Mouse (Mus musculus): ENCODE results near the gene Aagab. TPM values are rescaled to one million over a fixed set of nuclear protein-coding genes. Genes with fewer than 3 reads are reported as not detected.

Gene Aagab
- total RNA-seq, 2 experiments from 2014 or later: 45.0 to 48.9 TPM

DNA sequence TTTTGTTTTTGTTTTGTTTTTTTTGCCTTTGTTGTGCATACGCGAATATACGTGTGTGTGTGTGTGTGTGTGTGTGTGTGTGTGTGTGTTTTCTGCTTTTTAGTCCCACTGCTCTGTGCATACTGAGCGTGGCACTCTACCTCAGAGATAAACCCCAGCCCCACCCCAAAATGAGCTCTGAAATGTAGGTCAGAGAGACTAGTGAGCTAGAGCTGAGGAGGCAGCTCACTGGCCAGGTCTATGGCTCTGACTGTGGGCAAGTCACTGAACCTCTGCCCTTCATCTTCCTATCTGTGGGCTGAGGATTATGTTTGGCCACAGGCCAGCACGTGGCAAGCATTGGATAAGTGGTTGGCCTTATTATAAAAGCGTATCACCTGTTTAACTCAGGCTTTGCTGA lies 1.4 kb downstream of the Aagab start:
- no peak for DNase-seq (ENCODE audit: low spot score in 2 of 2)

DNA sequence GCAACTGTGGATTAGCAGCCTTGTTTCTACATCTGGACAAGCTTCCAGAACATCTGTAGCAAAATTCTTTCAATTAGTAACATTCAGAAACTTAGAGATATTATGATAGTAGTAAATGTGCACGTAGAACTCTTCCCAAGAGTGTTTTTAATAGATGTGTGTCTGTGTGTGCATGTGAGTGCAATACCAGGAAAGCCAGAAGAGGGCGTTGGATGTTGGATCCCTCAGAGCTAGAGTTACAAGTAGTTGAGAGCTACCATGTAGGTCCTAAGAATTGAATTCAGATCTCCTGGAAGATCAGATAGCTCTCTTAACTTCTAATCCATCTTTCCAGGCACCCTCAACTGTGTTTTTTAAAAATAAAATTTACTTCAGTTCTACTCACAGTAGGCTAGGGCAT lies 4.1 kb downstream of the Aagab start:
- no peak for DNase-seq (ENCODE audit: low spot score in 2 of 2)

DNA sequence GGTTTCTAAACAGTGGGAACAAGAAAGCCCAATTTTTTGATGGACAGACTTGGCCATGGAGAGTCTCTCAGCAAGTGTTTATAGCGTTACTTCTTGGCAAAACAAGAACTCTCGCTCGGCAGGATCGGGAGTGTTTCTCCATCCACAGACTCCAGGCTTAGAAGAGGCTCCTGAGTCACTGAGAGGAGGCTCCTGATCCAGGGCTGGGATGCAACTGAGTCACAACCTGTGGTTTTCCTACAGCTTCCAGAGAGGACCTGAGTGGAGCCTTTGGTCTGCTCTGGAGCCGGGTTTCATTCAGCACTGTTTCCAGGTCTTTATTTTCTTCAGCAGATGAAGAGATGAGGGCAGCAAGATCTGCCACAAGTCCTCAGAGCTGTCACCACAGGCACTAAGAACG lies 5.5 kb downstream of the Aagab start:
- no peak for DNase-seq (ENCODE audit: low spot score in 2 of 2)

DNA sequence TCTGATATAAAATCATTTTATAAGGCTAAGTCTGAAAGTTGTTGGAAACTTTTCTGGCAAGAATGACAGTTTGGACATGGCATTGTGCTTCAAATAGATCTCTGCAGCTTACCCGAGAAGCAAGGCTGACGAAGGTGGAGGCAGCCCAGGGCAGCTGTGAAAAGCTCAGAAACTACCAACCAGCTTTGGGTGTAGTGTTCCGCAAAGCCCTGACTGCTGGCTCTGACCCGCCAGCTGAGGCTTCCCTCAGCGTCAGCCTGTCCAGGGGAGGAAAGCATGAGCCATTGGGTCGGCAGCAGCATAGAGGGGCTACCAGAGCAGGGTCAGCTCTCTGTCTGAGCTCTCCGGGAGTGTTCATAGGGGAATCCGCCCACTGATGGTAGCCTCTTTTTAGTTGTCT lies 6.8 kb downstream of the Aagab start:
- no peak for DNase-seq (ENCODE audit: low spot score in 2 of 2)

DNA sequence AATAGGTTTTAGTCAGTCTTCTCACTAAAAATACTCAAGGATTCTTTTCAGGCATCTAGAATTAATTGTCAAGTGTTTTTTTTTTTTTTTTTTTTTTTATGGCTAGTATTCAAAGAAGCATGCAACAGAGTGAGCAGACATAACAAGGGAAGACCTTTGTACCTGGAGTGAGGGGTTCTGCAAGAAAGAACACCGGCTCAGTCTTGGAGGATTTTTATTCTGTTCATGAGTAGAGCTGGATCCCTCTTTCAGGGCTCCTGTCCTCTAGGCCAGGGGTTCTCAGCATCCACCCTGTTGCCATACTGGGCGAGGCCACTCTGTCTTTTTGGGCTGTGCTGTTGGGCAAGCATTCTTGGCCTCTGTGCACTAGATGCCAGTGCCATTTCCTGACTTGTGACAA lies 7.3 kb downstream of the Aagab start:
- no peak for DNase-seq (ENCODE audit: low spot score in 2 of 2)

DNA sequence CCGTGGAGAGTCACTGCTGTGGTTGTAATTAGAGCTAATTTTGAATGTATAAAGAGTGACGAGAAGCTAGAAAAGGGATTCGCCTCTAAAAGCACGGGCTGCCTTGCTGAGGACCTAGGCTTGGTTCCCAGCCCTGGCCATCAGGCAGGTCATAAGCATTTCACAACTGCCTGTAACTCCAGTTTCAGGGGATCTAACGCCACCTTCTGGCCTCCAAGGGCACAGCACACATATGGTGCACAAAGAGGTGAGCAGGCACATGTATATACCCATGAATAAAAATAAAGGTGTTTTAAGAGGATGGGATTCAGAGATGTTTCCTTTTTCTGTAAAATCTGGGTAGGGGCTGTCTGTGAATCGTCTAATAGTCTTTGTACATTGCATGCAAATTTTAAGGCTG lies 7.8 kb downstream of the Aagab start:
- no peak for DNase-seq (ENCODE audit: low spot score in 2 of 2)

DNA sequence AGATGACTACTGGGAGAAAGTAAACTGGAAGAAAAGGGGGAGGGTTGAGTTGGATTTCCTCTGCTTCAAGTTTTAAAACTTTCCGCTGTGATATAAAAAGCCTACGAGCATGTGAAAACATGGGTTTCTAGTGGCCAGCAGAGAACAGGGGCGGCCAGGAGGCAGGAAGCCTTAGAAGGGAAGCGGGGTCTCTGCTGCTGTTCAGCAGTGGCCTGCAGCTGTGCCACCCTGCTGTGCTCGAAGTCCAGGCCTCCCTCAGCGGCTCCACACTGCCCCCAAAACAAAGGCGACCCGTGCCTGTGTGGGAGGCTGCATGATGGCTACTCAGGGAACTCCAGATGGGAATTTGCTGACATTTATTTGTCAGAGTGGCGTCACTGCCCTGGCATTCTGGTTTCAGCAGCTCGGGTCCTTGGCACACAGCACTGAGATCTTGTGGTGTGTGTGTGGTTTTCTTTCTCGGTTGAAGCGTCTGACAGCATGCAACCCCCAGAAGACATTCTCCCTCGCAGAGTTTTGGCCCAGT lies 8.4 kb downstream of the Aagab start:
- peak in 1 of 2 experiments; percentile 47 for DNase-seq (ENCODE audit: low spot score in 2 of 2)

DNA sequence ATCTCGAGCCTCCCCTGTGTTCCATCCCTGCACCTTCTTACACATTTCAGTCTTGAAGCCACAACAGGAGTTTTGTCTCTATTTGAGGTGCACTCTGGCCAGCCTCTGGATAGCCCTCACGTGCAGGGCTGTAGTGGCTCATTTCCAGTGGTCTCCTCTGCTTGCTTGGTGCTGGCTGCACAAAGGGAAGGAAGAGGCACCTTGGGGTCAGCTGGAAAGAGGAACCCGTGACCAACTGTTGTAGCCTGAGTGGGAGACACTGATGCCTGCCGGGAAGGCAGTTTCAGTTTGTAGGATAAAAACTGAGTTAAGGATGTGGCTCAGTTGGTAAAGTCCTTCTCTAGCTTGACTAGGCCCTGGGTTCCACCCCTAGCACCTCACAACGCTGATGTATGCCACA lies 9.5 kb downstream of the Aagab start:
- no peak for DNase-seq (ENCODE audit: low spot score in 2 of 2)

DNA sequence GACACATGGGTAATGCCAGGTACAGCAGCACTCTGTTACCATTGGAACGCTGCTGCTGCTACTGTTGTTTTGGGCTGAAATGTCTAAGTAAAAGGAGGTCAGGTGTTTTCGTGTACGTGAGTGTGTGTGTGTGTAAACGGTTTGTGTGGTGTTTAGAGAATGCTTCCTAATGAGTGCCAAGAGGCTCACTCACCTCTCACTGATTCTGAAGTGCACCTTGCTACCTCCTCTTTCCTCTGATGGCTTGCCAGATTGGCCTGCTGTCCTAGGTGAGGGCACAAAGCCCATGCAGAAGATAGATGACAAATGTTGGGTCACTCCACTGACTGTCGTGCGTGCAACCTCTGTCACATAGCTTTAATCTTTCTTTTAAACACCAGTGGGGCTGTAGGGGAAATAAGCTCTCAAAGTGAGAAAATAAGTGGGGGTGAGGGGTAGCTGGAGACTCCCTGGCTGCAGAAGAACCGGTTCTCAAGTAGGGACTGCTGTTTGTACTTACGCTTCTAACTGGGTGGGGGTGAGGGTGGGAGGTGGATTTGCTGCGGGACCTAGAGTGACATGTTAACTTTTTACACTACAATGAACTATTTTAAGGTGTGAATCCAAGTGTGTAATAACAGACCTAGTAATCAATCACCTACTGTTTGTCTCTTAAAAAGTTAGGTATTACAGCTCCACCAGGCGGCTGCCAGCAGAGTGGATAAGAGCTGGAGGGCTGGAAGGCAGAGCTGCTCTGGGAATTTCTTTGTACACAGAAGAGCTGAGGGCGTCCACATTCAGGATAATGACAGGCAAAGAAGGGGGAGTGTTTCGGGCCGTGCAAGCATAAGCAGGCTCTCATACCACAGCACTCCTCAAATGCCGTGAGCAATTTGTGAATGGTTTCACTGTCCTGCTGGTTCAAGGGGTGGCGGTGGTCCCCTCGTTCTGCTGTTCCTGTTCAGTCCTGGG lies 10.4 kb downstream of the Aagab start:
- no peak for DNase-seq (ENCODE audit: low spot score in 2 of 2)

DNA sequence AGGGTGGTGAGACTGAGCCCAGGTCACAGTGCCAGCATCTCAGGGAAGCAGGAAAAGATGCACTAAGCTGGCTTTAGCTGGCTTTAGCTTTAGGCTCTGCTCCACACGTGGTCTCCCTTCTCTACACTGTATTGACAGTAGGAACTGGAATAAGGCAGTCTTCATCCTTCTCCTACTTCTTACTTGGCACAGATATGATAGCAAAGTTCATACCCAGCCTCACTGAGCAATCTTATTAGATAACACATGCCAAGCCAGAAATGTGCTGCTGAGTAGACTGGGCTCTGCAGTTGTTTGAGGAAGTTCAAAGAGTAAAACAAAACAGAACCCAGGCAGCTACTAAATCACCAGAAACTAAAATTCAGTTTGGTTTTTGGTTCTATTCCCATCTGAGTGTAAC lies 11.1 kb downstream of the Aagab start:
- DNase-seq (ENCODE audit: low spot score in 2 of 2): no peak

DNA sequence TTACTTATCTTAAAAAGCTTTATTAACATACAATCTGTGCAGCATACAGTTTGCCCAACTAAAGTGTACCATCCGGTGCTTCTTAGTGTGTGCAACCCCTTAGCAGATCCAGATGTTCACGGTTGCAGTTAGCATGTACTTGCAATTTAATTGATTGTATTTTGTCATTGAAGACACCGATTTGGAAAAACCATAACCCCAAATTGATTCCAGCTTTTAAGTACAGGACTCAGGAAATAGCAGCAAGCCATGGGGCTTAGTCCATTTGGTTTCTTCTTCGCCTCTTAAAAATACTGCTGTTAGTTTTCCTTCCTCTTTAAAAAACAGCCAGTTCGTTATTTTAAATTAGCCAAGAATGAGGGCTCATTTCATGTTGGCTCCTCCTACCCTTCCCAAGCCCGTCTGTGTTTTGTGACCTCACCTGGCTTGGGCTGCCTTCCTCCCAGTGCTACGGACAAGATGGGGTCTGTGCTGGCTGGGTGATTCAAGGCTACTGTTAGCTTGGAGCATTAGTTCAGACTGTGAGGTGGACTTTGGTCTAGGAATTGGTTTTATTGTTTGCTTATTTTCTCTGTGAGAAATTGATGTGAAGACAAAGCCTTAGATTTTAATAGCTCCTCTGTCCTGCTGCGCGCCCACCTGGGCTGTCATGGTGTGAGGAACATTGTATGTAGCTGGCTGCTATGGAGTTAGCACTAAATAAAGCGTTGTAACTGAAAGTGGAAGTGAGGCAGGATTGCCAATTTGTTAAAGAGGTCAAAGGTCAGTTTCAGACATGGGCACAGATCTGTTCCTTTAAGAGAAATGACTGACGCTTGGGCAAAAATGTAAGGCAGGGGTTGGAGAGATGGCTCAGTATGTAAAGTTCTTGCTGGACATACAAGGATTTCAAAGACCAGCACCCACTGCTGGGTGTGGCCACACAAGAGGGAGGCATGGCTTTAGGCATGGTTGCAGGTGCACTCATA lies 11.8 kb downstream of the Aagab start:
- DNase-seq (ENCODE audit: low spot score in 2 of 2): no peak

DNA sequence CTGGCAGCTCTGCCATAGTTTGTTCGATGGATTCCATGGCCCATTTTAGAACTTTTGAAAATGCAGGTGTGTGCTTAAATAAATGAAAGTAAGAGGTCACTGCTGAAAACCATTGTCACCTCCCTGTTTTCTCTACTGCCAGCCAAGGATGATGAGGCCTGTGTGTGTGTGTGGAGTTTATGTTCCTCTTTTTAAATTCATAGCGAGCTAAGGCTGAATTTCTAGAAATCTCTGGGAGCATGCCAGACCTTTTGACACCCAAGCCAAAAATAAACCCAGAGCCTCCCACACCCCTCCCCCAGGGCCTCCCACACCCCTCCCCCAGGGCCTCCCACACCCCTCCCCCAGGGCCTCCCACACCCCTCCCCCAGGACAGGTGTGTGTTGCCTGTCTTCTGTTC lies 15.5 kb downstream of the Aagab start:
- DNase-seq (ENCODE audit: low spot score in 2 of 2): no peak

DNA sequence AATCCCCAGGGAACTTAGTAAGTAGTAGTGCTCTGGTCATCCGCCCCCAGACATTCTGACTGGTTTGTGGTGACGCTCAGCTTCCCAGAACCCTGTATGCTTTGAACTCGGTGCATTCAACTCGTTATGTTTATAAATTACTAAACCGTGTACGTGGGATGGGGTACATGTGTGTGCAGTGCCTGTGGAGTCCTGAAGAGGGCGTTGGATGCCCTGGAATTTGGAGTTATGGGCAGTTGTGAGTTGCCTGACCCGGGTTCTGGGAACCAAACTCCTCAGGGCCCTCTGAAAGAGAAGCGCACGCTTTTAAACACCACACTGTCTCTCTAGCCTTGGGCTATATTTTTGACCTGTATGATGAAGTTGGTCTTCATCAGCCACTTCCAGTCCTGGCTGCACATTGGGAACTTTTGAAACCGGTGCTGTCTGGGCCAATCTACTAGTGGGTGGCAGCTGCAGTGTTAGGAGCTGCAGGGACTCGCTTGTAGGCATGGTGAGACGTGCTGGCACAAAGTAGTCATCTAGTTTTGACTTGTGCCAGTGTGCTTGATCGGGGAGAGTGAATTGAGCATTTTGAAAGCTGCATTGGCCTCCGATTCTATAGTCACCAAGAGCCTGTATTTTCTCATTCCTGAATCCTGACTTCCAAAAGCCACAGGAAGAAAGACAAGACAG lies 21.6 kb downstream of the Aagab start:
- no peak for DNase-seq (ENCODE audit: low spot score in 2 of 2)

DNA sequence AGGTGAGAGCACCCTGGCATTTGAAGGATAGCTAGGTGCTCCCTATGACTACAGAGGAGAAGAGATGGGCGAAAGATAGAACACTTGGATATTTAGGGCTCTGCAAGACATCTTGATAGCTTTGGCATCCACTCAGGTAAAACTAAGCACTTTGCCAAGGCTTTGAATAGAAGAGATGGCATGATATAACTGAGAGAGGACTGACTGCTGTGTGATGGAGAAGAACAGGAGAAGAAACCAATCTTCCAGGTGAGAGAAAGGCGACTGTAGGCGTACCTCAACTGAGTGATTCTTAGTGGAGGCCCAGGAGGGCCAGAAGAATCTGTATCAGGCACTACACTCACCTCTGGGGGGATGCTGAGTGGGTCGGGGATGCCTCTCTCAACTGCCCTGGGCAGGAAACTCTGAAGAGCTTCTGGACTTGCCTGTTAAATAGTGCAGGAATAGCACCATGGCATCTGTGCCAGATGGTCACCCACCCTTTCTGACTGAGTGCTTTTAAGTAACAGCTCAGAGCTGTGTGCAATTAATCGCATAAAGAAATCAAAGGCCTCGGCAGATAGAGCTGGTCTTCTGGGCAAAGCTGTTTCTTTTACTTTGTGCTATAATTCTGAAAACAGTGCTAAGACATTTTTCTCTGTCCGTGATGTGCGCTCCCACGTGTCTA lies 22.8 kb downstream of the Aagab start:
- DNase-seq (ENCODE audit: low spot score in 2 of 2): no peak

DNA sequence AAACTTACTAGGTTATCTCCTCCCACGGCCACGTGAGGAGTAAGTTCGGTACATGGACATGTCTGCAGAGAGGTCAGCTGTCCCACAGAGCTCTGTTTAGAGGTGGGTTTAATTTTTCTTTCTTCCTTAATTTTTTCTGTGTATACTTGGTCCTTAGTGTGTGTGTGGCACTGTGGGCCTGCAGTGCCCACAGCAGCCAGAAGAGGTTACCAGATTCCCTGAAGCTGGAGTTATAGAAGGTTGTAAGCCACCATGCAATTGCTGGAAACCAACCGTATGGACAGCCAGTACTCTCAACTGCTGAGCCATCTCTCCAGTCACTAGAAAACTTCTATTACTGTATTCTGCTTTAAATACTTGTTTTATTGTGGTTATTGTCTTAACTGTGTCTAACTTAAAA lies 29.6 kb downstream of the Aagab start:
- DNase-seq (ENCODE audit: low spot score in 2 of 2): no peak

DNA sequence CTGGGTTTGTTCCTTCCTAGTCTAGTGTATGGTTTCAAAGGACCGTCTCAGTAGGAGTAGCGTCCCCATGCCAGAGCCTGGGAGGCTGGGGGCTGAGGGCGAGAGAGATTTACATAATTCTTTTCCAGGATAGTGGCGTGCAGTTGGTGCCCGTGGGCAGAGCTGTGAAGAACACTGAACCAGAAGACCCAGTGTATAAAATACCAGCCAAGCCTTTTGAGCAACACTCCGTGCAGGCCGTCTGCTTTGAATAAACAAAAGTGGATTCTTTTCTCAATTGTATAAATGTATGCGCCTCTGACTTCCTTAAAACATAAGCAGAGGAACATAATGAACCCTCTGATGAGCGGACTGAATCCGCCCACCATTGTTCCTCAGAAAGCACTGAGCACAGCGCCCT lies 30.5 kb downstream of the Aagab start:
- peak; percentile 66 to 81 for DNase-seq (ENCODE audit: low spot score in 2 of 2)

DNA sequence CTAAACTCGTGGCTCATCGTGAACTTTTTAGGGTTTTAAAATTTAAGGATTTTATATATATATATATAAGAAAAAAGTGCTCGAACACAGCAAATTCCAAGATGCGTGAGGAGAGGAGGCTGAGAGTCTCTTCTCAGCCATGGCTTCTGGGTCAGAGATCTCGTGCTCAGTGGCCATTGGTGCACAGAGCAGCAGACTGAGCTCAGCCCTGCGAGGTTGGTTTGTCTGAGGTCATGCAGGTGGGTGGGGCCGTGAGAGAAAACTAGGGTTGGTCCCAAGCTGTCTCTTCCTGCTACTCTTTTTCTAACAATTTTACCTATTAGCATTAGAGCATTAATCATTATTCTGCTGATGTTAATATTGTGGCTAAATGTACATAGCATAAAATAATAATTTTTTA lies 30.9 kb downstream of the Aagab start:
- no peak for DNase-seq (ENCODE audit: low spot score in 2 of 2)

DNA sequence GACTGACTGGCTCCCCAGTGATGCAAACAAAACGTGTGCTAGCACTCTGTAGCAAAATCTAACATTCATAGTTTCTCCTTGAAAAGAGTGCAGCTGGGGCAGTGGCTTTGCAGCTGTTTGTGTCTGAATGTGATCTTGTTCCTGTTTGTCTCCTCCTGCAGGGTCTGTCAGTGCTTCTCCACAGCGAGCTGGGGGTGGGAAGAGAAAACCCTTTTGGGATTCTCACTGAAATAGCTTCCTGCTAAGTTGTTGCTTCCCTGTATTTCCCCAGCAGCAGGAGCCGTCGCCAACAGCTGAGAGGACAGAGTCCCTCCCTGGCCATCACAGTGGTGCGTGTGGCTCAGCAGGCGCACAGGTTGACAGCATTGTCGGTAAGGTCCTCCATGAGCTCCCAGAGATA lies 33.7 kb downstream of the Aagab start:
- DNase-seq (ENCODE audit: low spot score in 2 of 2): no peak

DNA sequence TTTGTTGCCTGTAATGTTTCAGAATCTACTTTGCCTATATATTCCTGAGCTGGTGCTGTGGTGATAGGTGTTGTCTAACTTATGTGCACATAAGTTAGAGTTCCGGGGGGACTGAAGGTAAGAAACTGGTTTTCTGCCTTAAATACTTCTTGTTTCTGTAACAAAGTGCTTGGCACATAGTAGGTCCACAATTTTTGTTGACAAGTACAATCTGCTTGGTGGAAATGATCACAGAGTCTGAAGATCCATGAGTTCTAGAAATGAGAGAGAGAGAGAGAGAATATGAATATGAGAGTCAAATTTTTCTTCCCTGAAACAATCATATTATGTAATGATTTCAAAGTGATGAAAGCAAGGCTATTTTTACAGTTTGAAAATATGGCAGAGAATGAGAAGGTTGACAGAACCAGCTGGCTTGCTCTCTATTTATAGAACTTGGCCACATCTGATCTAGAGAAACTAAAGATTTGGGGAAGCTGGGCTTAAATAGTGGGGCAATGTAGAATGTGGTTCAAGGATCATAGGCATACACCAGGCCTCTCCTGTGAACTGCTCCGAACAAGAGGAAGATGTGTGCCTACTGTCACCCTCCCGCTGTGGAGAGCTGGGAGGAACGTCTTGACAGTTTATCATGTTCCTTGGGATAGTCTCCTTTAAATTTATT lies 39.7 kb downstream of the Aagab start:
- DNase-seq (ENCODE audit: low spot score in 2 of 2): no peak

DNA sequence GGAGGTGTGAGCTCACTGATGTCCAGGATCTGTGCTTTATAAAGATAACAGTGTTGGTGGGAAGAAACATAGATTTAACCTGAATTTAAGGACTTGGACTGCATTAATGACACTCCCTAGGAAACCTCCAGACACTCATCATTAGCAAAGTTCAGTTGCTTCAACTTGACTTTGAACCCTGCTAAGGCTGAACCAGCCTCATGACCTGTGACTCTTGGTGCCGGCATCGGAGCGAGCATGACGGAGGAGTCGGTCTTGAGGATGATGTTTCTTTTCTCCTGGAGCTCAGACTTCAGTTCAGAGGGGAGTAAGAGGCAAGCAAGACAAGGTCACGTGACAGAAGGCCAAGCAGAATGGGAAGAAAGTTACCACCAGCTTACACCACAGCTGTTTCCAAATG lies 41.6 kb downstream of the Aagab start:
- DNase-seq (ENCODE audit: low spot score in 2 of 2): no peak

Measured in left cerebral cortex, adult 18-20 months (tissue).